Mouse (Mus musculus): ENCODE results near the gene Hoxc12. TPM values are rescaled to one million over a fixed set of nuclear protein-coding genes. Genes with fewer than 3 reads are reported as not detected.
A peak's percentile ranks its signal among the peaks of the same experiment; 100 is the strongest.

The Hoxc12 gene
- polyA plus RNA-seq, 1 experiment from 2014 or later, result not detected

- Histone ChIP-seq H3K36me3 (ENCODE audit: control insufficient read depth, insufficient read depth, low read length) (no peaks in the 10 kb centered on the region), H3K4me2 (replicated peaks; ENCODE audit: low read depth) (no peak overlapping the region), H3K4me1 (replicated peaks; ENCODE audit: control insufficient read depth, insufficient read depth) (no peaks in the 10 kb centered on the region), H3K27ac (replicated peaks) (no peak overlapping the region), H3K27me3 (ENCODE audit: control insufficient read depth, insufficient read depth, low read length) (peaks cover 22% of the 10 kb centered on the region), H3K4me3 (ENCODE audit: low read depth, low read length) (no peak overlapping the region), H3K9ac (ENCODE audit: low read length) (no peak overlapping the region), H3K9me3 (ENCODE audit: control insufficient read depth, low read length) (no peaks in the 10 kb centered on the region)
- no peak for ATAC-seq (ENCODE audit: low FRiP score, low TSS enrichment)
- TF ChIP-seq CTCF (IDR thresholded peaks at IDR 0.05; ENCODE audit: low read depth) (no peak), EP300 (optimal IDR thresholded peaks at IDR 0.05) (no peak)
- DNase-seq (ENCODE audit: low spot score), result no peak
- 2% methylated on average over 19 of the region's 19 CpGs for WGBS
Measured at GRCm38 (mm10) chr15:102913038-102913585, 23.4 kb upstream of the Hoxc12 start.

GRCm38 (mm10) chr15:102917972-102918572, 18.5 kb upstream of the Hoxc12 start:
- no peak overlapping the region for H3K4me3 ChIP-seq (ENCODE audit: low read depth, low read length)
- H3K4me2 ChIP-seq (replicated peaks; ENCODE audit: low read depth), result no peak overlapping the region
- no peak overlapping the region for H3K9ac ChIP-seq (ENCODE audit: low read length)
- no peak overlapping the region for H3K27ac ChIP-seq (replicated peaks)
- TF ChIP-seq EP300 (optimal IDR thresholded peaks at IDR 0.05) (no peak), CTCF (IDR thresholded peaks at IDR 0.05; ENCODE audit: low read depth) (no peak)
- peaks cover 30% of the 10 kb centered on the region for H3K27me3 ChIP-seq (ENCODE audit: control insufficient read depth, insufficient read depth, low read length)
- H3K9me3 ChIP-seq (ENCODE audit: control insufficient read depth, low read length), result no peaks in the 10 kb centered on the region
- H3K4me1 ChIP-seq (replicated peaks; ENCODE audit: control insufficient read depth, insufficient read depth), result no peaks in the 10 kb centered on the region
- no peaks in the 10 kb centered on the region for H3K36me3 ChIP-seq (ENCODE audit: control insufficient read depth, insufficient read depth, low read length)
- ATAC-seq (ENCODE audit: low FRiP score, low TSS enrichment), result no peak
- 3% methylated on average over 20 of the region's 20 CpGs for WGBS
- no peak for DNase-seq (ENCODE audit: low spot score)

- DNase-seq (ENCODE audit: low spot score) (no peak), ATAC-seq (ENCODE audit: low FRiP score, low TSS enrichment) (no peak)
- 5% methylated on average over 7 of the region's 7 CpGs for WGBS
- TF ChIP-seq CTCF (IDR thresholded peaks at IDR 0.05; ENCODE audit: low read depth) (no peak), EP300 (optimal IDR thresholded peaks at IDR 0.05) (no peak)
- H3K9ac ChIP-seq (ENCODE audit: low read length), result no peak overlapping the region
- H3K4me1 ChIP-seq (replicated peaks; ENCODE audit: control insufficient read depth, insufficient read depth), result no peaks in the 10 kb centered on the region
- no peak overlapping the region for H3K4me3 ChIP-seq (ENCODE audit: low read depth, low read length)
- H3K27me3 ChIP-seq (ENCODE audit: control insufficient read depth, insufficient read depth, low read length), result peaks cover 34% of the 10 kb centered on the region
- no peaks in the 10 kb centered on the region for H3K9me3 ChIP-seq (ENCODE audit: control insufficient read depth, low read length)
- H3K27ac ChIP-seq (replicated peaks), result no peak overlapping the region
- no peaks in the 10 kb centered on the region for H3K36me3 ChIP-seq (ENCODE audit: control insufficient read depth, insufficient read depth, low read length)
- H3K4me2 ChIP-seq (replicated peaks; ENCODE audit: low read depth), result no peak overlapping the region
Measured at GRCm38 (mm10) chr15:102918611-102919265, 17.8 kb upstream of the Hoxc12 start.

GRCm38 (mm10) chr15:102919336-102920180, 17.0 kb upstream of the Hoxc12 start:
- Histone ChIP-seq H3K27me3 (ENCODE audit: control insufficient read depth, insufficient read depth, low read length) (peaks cover 34% of the 10 kb centered on the region), H3K4me3 (ENCODE audit: low read depth, low read length) (no peak overlapping the region), H3K9ac (ENCODE audit: low read length) (no peak overlapping the region), H3K4me1 (replicated peaks; ENCODE audit: control insufficient read depth, insufficient read depth) (no peaks in the 10 kb centered on the region), H3K9me3 (ENCODE audit: control insufficient read depth, low read length) (no peaks in the 10 kb centered on the region), H3K36me3 (ENCODE audit: control insufficient read depth, insufficient read depth, low read length) (no peaks in the 10 kb centered on the region), H3K27ac (replicated peaks) (no peak overlapping the region), H3K4me2 (replicated peaks; ENCODE audit: low read depth) (no peak overlapping the region)
- WGBS, result 5% methylated on average over 12 of the region's 12 CpGs
- DNase-seq (ENCODE audit: low spot score) (no peak), ATAC-seq (ENCODE audit: low FRiP score, low TSS enrichment) (no peak)
- TF ChIP-seq CTCF (IDR thresholded peaks at IDR 0.05; ENCODE audit: low read depth), result no peak
- no peak for TF ChIP-seq EP300 (optimal IDR thresholded peaks at IDR 0.05)

GRCm38 (mm10) chr15:102920619-102921018, 15.9 kb upstream of the Hoxc12 start:
- peak; percentile 56 for DNase-seq (ENCODE audit: low spot score)
- H3K4me3 ChIP-seq (ENCODE audit: low read depth, low read length), result peak overlapping the region; percentile 23; the same call in 1 of the 2 replicates
- H3K4me1 ChIP-seq (replicated peaks; ENCODE audit: control insufficient read depth, insufficient read depth), result no peaks in the 10 kb centered on the region
- no peak for TF ChIP-seq EP300 (optimal IDR thresholded peaks at IDR 0.05)
- TF ChIP-seq CTCF (IDR thresholded peaks at IDR 0.05; ENCODE audit: low read depth), result no peak
- H3K4me2 ChIP-seq (replicated peaks; ENCODE audit: low read depth), result peak overlapping the region; percentile 42; the same call in 1 of the 2 replicates
- no peak overlapping the region for H3K27ac ChIP-seq (replicated peaks)
- H3K9ac ChIP-seq (ENCODE audit: low read length), result no peak overlapping the region
- no peaks in the 10 kb centered on the region for H3K36me3 ChIP-seq (ENCODE audit: control insufficient read depth, insufficient read depth, low read length)
- peaks cover 34% of the 10 kb centered on the region for H3K27me3 ChIP-seq (ENCODE audit: control insufficient read depth, insufficient read depth, low read length)
- H3K9me3 ChIP-seq (ENCODE audit: control insufficient read depth, low read length), result no peaks in the 10 kb centered on the region
- peak; percentile 57; the same call in 1 of the 2 replicates for ATAC-seq (ENCODE audit: low FRiP score, low TSS enrichment)
- under 1% methylated on average over 19 of the region's 20 CpGs for WGBS

All from stomach, postnatal 0 days (tissue).